Mouse (Mus musculus): ENCODE data around the gene Sfswap.

GRCm38 (mm10) chr5:129602071-129602487 is 101.1 kb downstream of the Sfswap start:
- peak; percentile 22; the same call in 1 of the 2 replicates for TF ChIP-seq CTCF (IDR thresholded peaks at IDR 0.05; ENCODE audit: extremely low read depth, insufficient read depth, low read length)
- no peak for TF ChIP-seq POLR2A (IDR thresholded peaks at IDR 0.05; ENCODE audit: extremely low read depth, insufficient read depth, low read length)

Measured in cortical plate, adult 2 months (tissue).